Mouse (Mus musculus) MEL (cell line): ENCODE measurements at regions not wholly inside any gene's neighbourhood (a gene's known extent, or its start where the extent isn't known, plus 50 kb on each side); places are given as distances from the start of the nearest gene placed in this dataset.

Source experiments
- DNase-seq: peaks from one replicate; pipeline ENCODE4 v3.0.0; 2011; ENCODE audit warnings: low read depth, low spot score
- H3K27ac ChIP-seq: 2 replicates; pipeline ENCODE4 v1.5.1; 2012; ENCODE audit warnings: low read depth, mild to moderate bottlenecking, control low read depth, low read length, moderate library complexity; ENCODE audit not compliant: control insufficient read depth
- H3K27me3 ChIP-seq, 2 experiments: fragments of 150-350 bp in 1 of 2; sonication (generic) in 1 of 2; 2 replicates each; pipeline ENCODE4 v1.6.1; 2012; ENCODE audit warnings: low read length in 2 of 2, mild to moderate bottlenecking in 2 of 2, improper control_type of control experiment in 1 of 2, moderate library complexity in 1 of 2; ENCODE audit not compliant: insufficient read depth in 2 of 2, control insufficient read depth in 1 of 2
- H3K36me3 ChIP-seq, 2 experiments: 2 replicates each; pipeline ENCODE4 v1.6.1; 2012 to 2014; ENCODE audit warnings: low read length in 2 of 2, improper control_type of control experiment in 1 of 2, inconsistent platforms in 1 of 2, mild to moderate bottlenecking in 1 of 2; ENCODE audit not compliant: insufficient read depth in 2 of 2, control insufficient read depth in 1 of 2
- H3K4me1 ChIP-seq, 2 experiments: fragments of 150-350 bp in 1 of 2; sonication (generic) in 1 of 2; 2 replicates each; pipeline ENCODE4 v1.6.1; 2012; ENCODE audit warnings: low read length in 2 of 2, improper control_type of control experiment in 1 of 2, mild to moderate bottlenecking in 1 of 2; ENCODE audit not compliant: insufficient read depth in 2 of 2, control insufficient read depth in 1 of 2
- H3K4me3 ChIP-seq, 2 experiments: fragments of 150-350 bp in 1 of 2; sonication (generic) in 1 of 2; 2 replicates each; pipeline ENCODE4 v1.5.1; 2012; ENCODE audit warnings: low read depth in 2 of 2, low read length in 2 of 2, mild to moderate bottlenecking in 2 of 2, moderate library complexity in 2 of 2, control low read depth in 1 of 2, improper control_type of control experiment in 1 of 2; ENCODE audit not compliant: control insufficient read depth in 1 of 2, insufficient read depth in 1 of 2
- H3K79me2 ChIP-seq: 2 replicates; pipeline ENCODE4 v1.6.1; 2012; ENCODE audit warnings: mild to moderate bottlenecking, low read length, moderate library complexity; ENCODE audit not compliant: control insufficient read depth, poor library complexity, insufficient read depth
- H3K9ac ChIP-seq: 2 replicates; pipeline ENCODE4 v1.6.1; 2012; ENCODE audit warnings: low read depth, mild to moderate bottlenecking, control low read depth, low read length, moderate library complexity; ENCODE audit not compliant: control insufficient read depth, poor library complexity, severe bottlenecking
- H3K9me3 ChIP-seq: fragments of 150-350 bp; sonication (generic); replicated peaks from 2 replicates; pipeline ENCODE4 v1.6.1; 2012; ENCODE audit warnings: mild to moderate bottlenecking, low read length, improper control_type of control experiment, moderate library complexity; ENCODE audit not compliant: insufficient read depth
- CHD1 ChIP-seq: IDR thresholded peaks from 2 replicates; pipeline ENCODE4 v1.6.1; 2012; ENCODE audit warnings: low read depth, mild to moderate bottlenecking, inconsistent platforms, low read length, improper control_type of control experiment
- CHD2 ChIP-seq: IDR thresholded peaks from 2 replicates; pipeline ENCODE4 v1.6.1; 2011; ENCODE audit warnings: low read length, improper control_type of control experiment
- CTCF ChIP-seq, 3 experiments: IDR thresholded peaks in 2 of 3; conservative IDR thresholded peaks in 1 of 3; 2 replicates each; pipeline ENCODE4 v1.5.1; 2011 to 2012; ENCODE audit warnings: low read length in 3 of 3, low read depth in 2 of 3, mild to moderate bottlenecking in 2 of 3, improper control_type of control experiment in 1 of 3, inconsistent platforms in 1 of 3, mixed read lengths in 1 of 3, moderate library complexity in 1 of 3; ENCODE audit not compliant: control insufficient read depth in 1 of 3, insufficient read depth in 1 of 3, poor library complexity in 1 of 3, severe bottlenecking in 1 of 3
- ELF1 ChIP-seq: IDR thresholded peaks from 2 replicates; pipeline ENCODE4 v1.6.1; 2014; ENCODE audit warnings: low read depth, mild to moderate bottlenecking, inconsistent platforms, low read length, improper control_type of control experiment, moderate library complexity
- EP300 ChIP-seq, 2 experiments: IDR thresholded peaks; 2 replicates each; pipeline ENCODE4 v1.6.1; 2011; ENCODE audit warnings: improper control_type of control experiment in 2 of 2, low read length in 2 of 2, low read depth in 1 of 2, mild to moderate bottlenecking in 1 of 2
- ETS1 ChIP-seq: IDR thresholded peaks from 2 replicates; pipeline ENCODE4 v1.6.1; 2012; ENCODE audit warnings: low read depth, mild to moderate bottlenecking, inconsistent platforms, low read length, improper control_type of control experiment, moderate library complexity
- JUND ChIP-seq: IDR thresholded peaks from 2 replicates; pipeline ENCODE4 v1.6.1; 2011; ENCODE audit warnings: low read depth, mild to moderate bottlenecking, improper control_type of control experiment, low read length
- KAT2A ChIP-seq: conservative IDR thresholded peaks from 2 replicates; pipeline ENCODE4 v1.6.1; 2012; ENCODE audit warnings: low read depth, low read length, improper control_type of control experiment, inconsistent platforms
- MAFK ChIP-seq: IDR thresholded peaks from 2 replicates; pipeline ENCODE4 v1.6.1; 2011; ENCODE audit warnings: low read depth, mild to moderate bottlenecking, low read length, improper control_type of control experiment, borderline replicate concordance
- MAZ ChIP-seq: IDR thresholded peaks from 2 replicates; pipeline ENCODE4 v1.6.1; 2012; ENCODE audit warnings: low read depth, mild to moderate bottlenecking, inconsistent platforms, low read length, improper control_type of control experiment
- MEF2A ChIP-seq: IDR thresholded peaks from 2 replicates; pipeline ENCODE4 v1.6.1; 2014; ENCODE audit warnings: low read depth, mild to moderate bottlenecking, inconsistent platforms, low read length, improper control_type of control experiment; ENCODE audit not compliant: poor library complexity, insufficient replicate concordance, severe bottlenecking; ENCODE audit errors: extremely low read depth
- MXI1 ChIP-seq: IDR thresholded peaks from 2 replicates; pipeline ENCODE4 v1.6.1; 2011; ENCODE audit warnings: mild to moderate bottlenecking, low read depth, low read length, improper control_type of control experiment
- POLR2AphosphoS5 ChIP-seq: IDR thresholded peaks from 2 replicates; pipeline ENCODE4 v1.6.1; 2012; ENCODE audit warnings: low read depth, borderline replicate concordance, mild to moderate bottlenecking, inconsistent platforms, low read length, moderate library complexity, mixed read lengths
- RCOR1 ChIP-seq: IDR thresholded peaks from 2 replicates; pipeline ENCODE4 v1.6.1; 2012; ENCODE audit warnings: low read depth, mild to moderate bottlenecking, inconsistent platforms, low read length, improper control_type of control experiment
- TAL1 ChIP-seq: IDR thresholded peaks from 2 replicates; pipeline ENCODE4 v1.6.1; 2012; ENCODE audit warnings: mild to moderate bottlenecking, inconsistent platforms, low read length, moderate library complexity, mixed read lengths
- TBP ChIP-seq: IDR thresholded peaks from 2 replicates; pipeline ENCODE4 v1.8.0; 2011; ENCODE audit warnings: low read depth, low read length, improper control_type of control experiment
- UBTF ChIP-seq: IDR thresholded peaks from 2 replicates; pipeline ENCODE4 v1.6.1; 2012; ENCODE audit warnings: low read depth, mild to moderate bottlenecking, inconsistent platforms, low read length, improper control_type of control experiment, moderate library complexity, borderline replicate concordance; ENCODE audit not compliant: insufficient read depth

GRCm38 (mm10) chr11:112865836-112866235 lies 83.8 kb downstream of the Sox9 start:
- TF ChIP-seq POLR2AphosphoS5 (no peak), MAZ (no peak), RCOR1 (no peak), EP300 (IDR thresholded peaks at IDR 0.05; ENCODE audit: low read depth in 1 of 2, low read length in 2 of 2) (no peak), CHD1 (no peak), ELF1 (no peak)
- Histone ChIP-seq H3K9ac (no peak overlapping the region), H3K27ac (no peak overlapping the region), H3K9me3 (no peaks in the 10 kb centered on the region; the same call in 1 of the 2 replicates), H3K4me1 (no peaks in the 10 kb centered on the region), H3K79me2 (no peaks in the 10 kb centered on the region), H3K4me3 (no peak overlapping the region), H3K27me3 (no peaks in the 10 kb centered on the region), H3K36me3 (no peaks in the 10 kb centered on the region)
- DNase-seq = no peak

GRCm38 (mm10) chr11:112869571-112869970 lies 87.5 kb downstream of the Sox9 start:
- H3K4me3 ChIP-seq = no peak overlapping the region
- no peaks in the 10 kb centered on the region for H3K36me3 ChIP-seq
- TF ChIP-seq POLR2AphosphoS5 = no peak
- no peak for TF ChIP-seq UBTF
- no peak for TF ChIP-seq ETS1
- TF ChIP-seq TBP = no peak
- TF ChIP-seq MAFK = no peak
- no peak for TF ChIP-seq CHD2
- no peak for TF ChIP-seq MEF2A
- TF ChIP-seq MAZ = no peak
- TF ChIP-seq CTCF (IDR thresholded peaks at IDR 0.05 in 2 of 3, conservative IDR thresholded peaks at IDR 0.05 in 1 of 3; ENCODE audit: control insufficient read depth in 1 of 3, insufficient read depth in 1 of 3, low read depth in 2 of 3, low read length in 3 of 3, poor library complexity in 1 of 3, severe bottlenecking in 1 of 3) = no peak
- no peak for TF ChIP-seq EP300 (IDR thresholded peaks at IDR 0.05; ENCODE audit: low read depth in 1 of 2, low read length in 2 of 2)
- no peak for TF ChIP-seq JUND
- no peak for TF ChIP-seq TAL1
- no peak for TF ChIP-seq KAT2A
- TF ChIP-seq ELF1 = no peak
- no peak for TF ChIP-seq MXI1
- no peaks in the 10 kb centered on the region for H3K4me1 ChIP-seq
- no peaks in the 10 kb centered on the region for H3K27me3 ChIP-seq
- H3K27ac ChIP-seq = no peak overlapping the region
- no peak overlapping the region for H3K9ac ChIP-seq
- no peak for DNase-seq
- H3K9me3 ChIP-seq = no peaks in the 10 kb centered on the region; the same call in 1 of the 2 replicates
- H3K79me2 ChIP-seq = no peaks in the 10 kb centered on the region
